Mouse (Mus musculus) large intestine, adult 2 months (tissue): ENCODE measurements around the gene Syt5. TPM values are rescaled to one million over a fixed set of nuclear protein-coding genes. Genes with fewer than 3 reads are reported as not detected.
"Not testable (repeated sequence)": the region's sequence is repeated elsewhere in the genome, so short reads cannot be mapped to it uniquely, and the experiment has no call there.

Source experiments
- DNase-seq: peaks from one replicate; pipeline ENCODE4 v3.0.0-alpha.2; 2012; ENCODE audit warnings: low read depth, low spot score
- WGBS: fragments of 180-500 bp; shearing (Covaris S2); methylation state at CpG from one replicate; pipeline ENCODE4 v1.1.7; 2018; 5-methylcytosine and 5-hydroxymethylcytosine counted together
- polyA plus RNA-seq: library from polyadenylated mRNA; depleted of rRNA; stranded (reverse); fragments of >200 nt; gene quantifications from 2 replicates; pipeline ENCODE4 v1.2.3, GENCODE M21; 2012

Syt5 gene
- polyA plus RNA-seq, 1 experiment, result 4.5 TPM

DNA sequence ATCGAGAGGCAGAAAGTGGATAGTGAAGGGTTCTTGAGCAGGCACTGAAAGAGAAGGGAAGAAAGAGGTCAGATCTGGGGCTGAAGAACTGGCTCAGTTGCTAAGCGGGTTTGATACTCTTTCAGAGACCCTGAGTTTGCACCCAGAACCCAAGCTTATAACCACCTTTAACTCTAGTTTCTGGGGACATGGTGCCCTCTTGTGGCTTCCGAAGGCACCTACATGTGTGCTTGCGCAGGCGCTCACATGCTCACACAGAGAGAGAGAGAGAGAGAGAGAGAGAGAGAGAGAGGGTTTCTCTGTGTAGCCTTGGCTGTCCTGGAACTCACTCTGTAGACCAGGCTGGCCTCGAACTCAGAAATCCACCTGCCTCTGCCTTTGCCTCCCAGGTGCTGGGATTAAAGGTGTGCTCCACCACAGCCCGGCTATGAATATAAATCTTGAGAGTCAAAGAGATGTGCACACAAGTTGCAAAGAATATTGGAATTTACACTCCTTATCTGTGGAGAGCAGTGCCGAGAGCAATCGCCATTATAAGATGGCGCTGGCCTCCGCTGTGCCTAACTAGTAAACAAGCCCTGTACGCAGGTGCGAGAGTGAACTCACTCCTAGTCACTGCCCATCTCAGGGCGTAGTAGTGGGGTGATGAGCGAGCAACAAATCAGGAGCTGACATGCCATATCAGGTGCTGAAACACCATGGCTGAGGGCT, 23.0 kb downstream of the Syt5 start, which contains the start of gene Tnni3:
TSS of gene Tnni3 (minus strand) at position 18 of the 711 bp plus-strand sequence.
- WGBS, result 64% methylated on average over 15 of the region's 15 CpGs
- not testable (repeated sequence) for DNase-seq

GRCm38 (mm10) chr7:4523205-4524130, 23.9 kb downstream of the Syt5 start:
- DNase-seq, result no peak
- 87% methylated on average over 33 of the region's 33 CpGs for WGBS

- 72% methylated on average over 6 of the region's 6 CpGs for WGBS
- no peak for DNase-seq
Measured at GRCm38 (mm10) chr7:4522292-4522691, 25.0 kb downstream of the Syt5 start.

DNA sequence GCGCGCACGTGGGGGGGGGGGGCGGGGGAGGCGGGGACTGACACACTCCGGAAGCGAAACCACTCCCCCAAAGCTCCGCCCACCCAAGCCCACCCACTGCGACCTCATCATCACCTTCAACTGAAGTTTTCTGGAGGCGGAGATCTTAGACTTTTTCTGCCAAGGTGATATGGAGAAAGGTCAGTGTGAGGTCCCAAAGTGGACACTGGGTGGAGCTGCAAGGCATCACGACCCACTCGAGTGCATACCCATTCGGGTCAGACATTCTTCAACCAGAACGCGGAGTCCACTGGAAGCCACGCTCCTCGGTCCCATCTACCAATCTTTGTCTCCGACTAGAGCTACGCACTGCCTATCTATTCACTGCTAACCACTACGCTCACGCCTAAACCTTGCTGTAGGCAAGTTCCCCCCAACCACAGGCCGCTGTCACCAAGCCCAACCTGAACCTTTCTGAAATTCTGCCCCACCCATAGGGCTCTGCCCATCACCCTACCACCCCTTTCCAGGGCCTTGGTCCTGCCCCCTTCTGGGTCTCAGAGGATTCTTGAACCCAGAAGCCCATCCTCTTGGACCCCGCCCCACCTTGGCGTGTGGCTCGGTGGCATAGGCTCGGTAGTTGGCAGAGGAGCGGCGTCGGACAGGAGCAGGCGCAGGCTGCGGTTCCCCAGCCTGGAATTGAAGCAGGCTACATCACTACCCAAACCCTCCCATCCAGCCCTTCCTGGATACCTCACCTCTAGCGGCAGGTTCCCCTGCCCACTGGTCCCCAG, 25.9 kb downstream of the Syt5 start:
- 32% methylated on average over 32 of the region's 32 CpGs for WGBS
- no peak for DNase-seq

GRCm38 (mm10) chr7:4518487-4518886, 28.9 kb downstream of the Syt5 start:
- no peak for DNase-seq
- 82% methylated on average over 1 of the region's 1 CpGs for WGBS

GRCm38 (mm10) chr7:4516332-4517050, 30.9 kb downstream of the Syt5 start, which contains the start of gene Tnnt1:
Gene Tnnt1, minus strand, starts transcription at chr7:4516382.
- WGBS, result 39% methylated on average over 4 of the region's 4 CpGs

DNA sequence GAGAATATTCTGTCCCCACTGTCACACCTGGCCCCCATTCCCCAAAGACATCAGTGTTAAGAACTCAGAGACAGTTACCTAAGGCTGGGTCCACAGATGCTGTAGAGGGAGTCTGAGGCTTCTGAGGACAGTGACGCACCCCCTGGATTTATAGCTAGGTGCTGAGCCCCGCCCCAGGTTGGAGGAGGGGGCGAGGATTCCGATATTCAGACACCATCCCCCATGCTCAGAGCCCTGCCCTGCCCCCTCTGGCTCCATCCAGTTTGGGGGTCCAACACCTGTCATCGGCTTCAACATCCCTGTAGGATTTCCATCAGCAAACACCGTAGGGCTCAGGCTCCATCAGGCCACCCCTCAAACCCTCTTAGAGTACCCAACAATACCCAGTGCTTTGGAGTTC, 31.5 kb downstream of the Syt5 start:
- no peak for DNase-seq
- 65% methylated on average over 6 of the region's 6 CpGs for WGBS

More at GRCm38 (mm10) chr7:4516332-4517050, 30.9 kb downstream of the Syt5 start, which contains the start of gene Tnnt1:
- no peak for DNase-seq

GRCm38 (mm10) chr7:4513829-4514712, 33.3 kb downstream of the Syt5 start:
- 56% methylated on average over 6 of the region's 6 CpGs for WGBS
- no peak for DNase-seq

GRCm38 (mm10) chr7:4513236-4513635, 34.1 kb downstream of the Syt5 start:
- 27% methylated on average over 13 of the region's 13 CpGs for WGBS
- DNase-seq, result no peak

DNA sequence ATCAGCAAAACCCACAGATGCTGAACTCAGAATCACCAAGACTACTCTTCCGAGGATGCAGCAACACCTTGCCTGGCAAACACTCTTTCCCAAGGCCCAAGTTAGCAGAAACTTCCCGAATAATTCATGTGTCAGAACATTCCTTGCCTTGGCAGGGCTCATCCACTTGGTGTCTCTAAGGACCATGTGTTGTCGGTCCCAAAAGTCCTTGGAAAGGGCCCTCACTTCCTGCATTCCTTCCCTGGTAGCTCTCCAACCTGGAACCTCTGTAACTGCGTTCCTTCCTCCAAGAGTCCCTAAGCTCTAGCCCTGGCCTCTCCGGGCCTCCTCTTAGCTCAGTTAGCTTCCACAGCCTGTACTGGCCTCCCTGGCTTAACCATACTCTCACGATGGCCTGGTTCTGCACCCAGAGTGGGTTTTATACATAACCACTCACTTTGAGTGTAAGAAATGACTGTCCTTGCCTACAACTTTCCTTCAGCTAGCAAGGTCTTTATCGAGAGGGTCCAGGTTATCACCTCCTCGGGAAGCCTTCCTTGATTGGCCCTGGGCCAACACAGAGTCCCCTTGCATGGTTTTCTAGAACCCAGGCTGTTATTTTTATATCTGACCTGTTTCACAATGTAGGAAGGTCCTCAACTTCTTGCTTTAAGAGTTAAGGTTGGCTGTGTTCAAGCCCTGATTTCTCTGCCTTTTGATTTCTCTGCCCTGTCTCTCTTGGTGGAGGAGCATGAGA, 35.7 kb downstream of the Syt5 start:
- no peak for DNase-seq
- 59% methylated on average over 8 of the region's 8 CpGs for WGBS

DNA sequence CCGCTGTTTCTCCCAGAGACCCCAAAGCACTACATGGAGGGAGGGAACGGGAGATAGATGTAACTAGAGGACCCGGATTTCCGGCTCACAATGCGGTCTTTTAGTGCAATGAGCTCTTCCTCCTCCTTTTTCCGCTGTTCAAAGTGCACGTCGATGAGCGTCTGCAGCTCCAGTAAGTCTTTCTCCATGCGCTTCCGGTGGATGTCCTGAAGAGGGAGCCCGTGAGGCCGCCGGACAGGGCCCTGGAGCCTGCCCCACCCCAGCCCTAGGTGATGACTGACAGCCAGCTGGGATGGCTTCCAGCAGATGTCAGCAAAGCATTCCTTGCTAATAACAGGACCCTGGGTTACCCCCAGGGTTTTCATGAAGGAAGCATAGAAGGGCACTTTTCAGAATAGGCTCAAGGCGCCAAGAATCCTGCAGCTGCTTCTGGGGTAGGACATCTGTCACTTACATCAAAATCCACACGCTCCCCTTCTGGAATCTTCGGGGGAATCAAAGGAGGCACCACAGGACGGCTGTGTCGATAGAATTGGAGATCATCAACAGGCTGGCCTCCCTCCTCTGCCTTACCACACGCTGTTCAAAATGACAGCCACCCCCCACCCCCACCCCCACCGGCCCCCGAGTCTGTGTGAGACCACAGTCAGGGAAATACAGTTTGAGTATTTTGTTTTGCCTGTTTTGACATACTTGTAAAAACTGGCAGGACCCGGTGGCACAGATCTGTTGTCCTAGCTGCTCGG, 37.3 kb downstream of the Syt5 start:
- peak; percentile 74 for DNase-seq
- WGBS, result 24% methylated on average over 24 of the region's 24 CpGs

- WGBS, result 90% methylated on average over 8 of the region's 8 CpGs
- DNase-seq, result no peak
Measured at GRCm38 (mm10) chr7:4508739-4509116, 38.6 kb downstream of the Syt5 start.

- WGBS, result 70% methylated on average over 32 of the region's 32 CpGs
- DNase-seq, result no peak
Measured at GRCm38 (mm10) chr7:4508062-4508738, 39.1 kb downstream of the Syt5 start.

- 29% methylated on average over 4 of the region's 4 CpGs for WGBS
- DNase-seq, result no peak
Measured at GRCm38 (mm10) chr7:4507220-4507619, 40.1 kb downstream of the Syt5 start.

GRCm38 (mm10) chr7:4504646-4505435, 42.5 kb downstream of the Syt5 start:
- 62% methylated on average over 11 of the region's 11 CpGs for WGBS
- DNase-seq, result no peak

DNA sequence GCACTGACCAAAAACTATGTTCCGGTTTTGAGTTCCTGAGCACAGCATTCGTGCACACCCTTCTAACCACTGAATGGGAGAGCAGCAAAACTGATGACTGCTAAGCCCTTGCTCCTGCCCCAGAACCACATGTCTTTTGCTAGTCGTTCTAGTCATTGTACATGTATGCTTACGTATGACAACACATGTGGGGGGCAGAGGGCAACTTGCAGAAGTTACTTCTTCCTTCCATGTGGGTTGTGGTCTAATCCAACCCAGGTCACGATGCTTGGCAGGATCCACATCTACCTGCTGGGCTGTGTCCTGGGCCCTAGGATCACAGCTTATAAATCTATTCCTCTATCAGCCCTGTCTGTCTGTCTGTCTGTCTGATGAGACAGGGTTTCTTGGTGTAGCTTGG, 43.5 kb downstream of the Syt5 start:
- DNase-seq, result no peak
- WGBS, result 71% methylated on average over 5 of the region's 5 CpGs
